Mouse (Mus musculus) adrenal gland, postnatal 25 days (tissue): Measurements from ENCODE around the gene Scgb1b18. TPM values are rescaled to one million over a fixed set of nuclear protein-coding genes. Genes with fewer than 3 reads are reported as not detected.
"Not testable (repeated sequence)": the region's sequence is repeated elsewhere in the genome, so short reads cannot be mapped to it uniquely, and the experiment has no call there.

ENCODE experiments used
- DNase-seq: peaks from one replicate; pipeline ENCODE4 v3.0.0; 2021; ENCODE audit warnings: mixed read lengths
- long read RNA-seq: library from polyadenylated mRNA; stranded (forward); transcript quantifications from one replicate; pipeline ENCODE4 v2.0.0, GENCODE M21; 2021
- total RNA-seq: library from RNA; stranded (reverse); gene quantifications from 2 replicates; pipeline ENCODE4 v1.2.3, GENCODE M21; 2021

The Scgb1b18 gene
- not detected in 2 replicates for total RNA-seq
- long read RNA-seq = 0 reads

DNA sequence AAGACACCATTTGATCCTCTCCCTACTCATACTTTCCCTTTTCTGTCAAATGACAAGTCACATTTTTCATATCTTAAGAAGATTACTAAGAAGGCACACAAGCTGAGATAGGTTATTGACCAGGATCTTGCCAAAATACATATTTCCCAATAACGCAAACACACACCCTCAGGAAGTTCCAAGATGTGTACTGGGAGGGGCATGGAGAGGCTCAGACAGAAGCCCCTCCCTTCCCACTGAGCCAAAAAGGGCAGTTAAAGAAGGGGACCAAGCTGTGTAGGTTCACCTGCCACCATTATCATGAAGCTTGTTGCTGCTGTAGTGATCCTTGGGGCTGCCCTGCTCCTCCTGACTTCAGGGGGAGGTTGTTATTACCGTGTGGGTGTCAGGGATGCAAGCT lies at the start of gene Scgb1b18:
Scgb1b18 (plus strand) TSS at position 301 of the 400 bp plus-strand sequence.
- DNase-seq = not testable (repeated sequence)

DNA sequence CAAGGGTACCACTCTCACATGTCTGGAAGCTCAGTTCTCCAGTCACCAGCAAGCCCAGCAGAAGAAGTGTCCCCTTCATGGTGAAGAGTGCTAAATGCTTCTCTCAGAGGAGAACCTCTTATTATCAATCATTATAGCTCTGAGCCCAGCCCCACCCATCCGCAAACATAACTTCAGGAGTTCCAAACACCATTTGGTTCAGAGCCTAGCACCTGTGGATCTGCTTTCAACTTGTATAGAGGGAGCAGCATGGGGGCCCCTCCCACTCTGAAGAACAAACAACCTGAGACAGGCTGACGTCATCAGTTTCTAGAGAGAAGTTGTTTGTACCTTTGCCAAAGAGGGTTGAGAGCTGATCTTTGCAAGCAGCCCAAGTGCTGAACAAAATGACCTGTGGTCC lies 11.6 kb upstream of the Scgb1b18 start, which contains the start of gene Scgb2b18:
Scgb2b18 (minus strand) TSS at position 101 of the 400 bp plus-strand sequence.
- DNase-seq = not testable (repeated sequence)

Other genes starting within 250 kb of the Scgb1b18 start
- not detected in 2 replicates for gene Scgb2b17, start 129.0 kb upstream of the Scgb1b18 start, total RNA-seq
- not detected in 2 replicates for gene Scgb1b17, start 122.1 kb upstream of the Scgb1b18 start, total RNA-seq
- gene Scgb2b18, start 11.7 kb upstream of the Scgb1b18 start, total RNA-seq = not detected in 2 replicates
- gene Scgb2b19, start 94.8 kb downstream of the Scgb1b18 start, total RNA-seq = not detected in 2 replicates
- not detected in 2 replicates for gene Scgb1b19, start 101.7 kb downstream of the Scgb1b18 start, total RNA-seq
- gene Scgb2b20, start 180.8 kb downstream of the Scgb1b18 start, total RNA-seq = not detected in 2 replicates
- not detected in 2 replicates for gene Scgb1b20, start 187.7 kb downstream of the Scgb1b18 start, total RNA-seq